ENCODE assay signal across 14 mouse cellular contexts in genomic region chr5:141388451-141388850, GRCm38 (mm10).
"Had no signal": no experiment of that assay in that cellular context is flagged by ENCODE, and none has a peak within 500 bp of the region (broad histone marks: within the 10 kb centered on the region; RNA-seq: fewer than 3 reads in every experiment).

No protein-coding gene starts in this region.

- H3K4me2 ChIP-seq: kidney, embryonic 15.5 days; liver, embryonic 11.5 days; liver, embryonic 15.5 days; neural tube, embryonic 12.5 days; stomach, embryonic 15.5 days had no signal

- H3K4me1 ChIP-seq: liver, embryonic 15.5 days; stomach, embryonic 15.5 days had no signal

- H3K4me3 ChIP-seq: kidney, embryonic 15.5 days; limb, embryonic 10.5 days; liver, embryonic 15.5 days; neural tube, embryonic 12.5 days; stomach, embryonic 15.5 days had no signal

- H3K27me3 ChIP-seq: kidney, embryonic 15.5 days; liver, embryonic 15.5 days; neural tube, embryonic 12.5 days; stomach, embryonic 15.5 days had no signal

- H3K36me3 ChIP-seq: kidney, embryonic 15.5 days; limb, embryonic 10.5 days; liver, embryonic 15.5 days; neural tube, embryonic 12.5 days; stomach, embryonic 15.5 days had no signal

- H3K9me3 ChIP-seq: kidney, embryonic 15.5 days; limb, embryonic 10.5 days; liver, embryonic 15.5 days; neural tube, embryonic 12.5 days; stomach, embryonic 15.5 days had no signal

- H3K9ac ChIP-seq: kidney, embryonic 15.5 days; liver, embryonic 15.5 days; neural tube, embryonic 12.5 days; stomach, embryonic 15.5 days had no signal

- ATAC-seq: lung, postnatal 0 days had no signal

- DNase-seq: kidney, adult 2 months; kidney, postnatal 14 days; lung, adult 2 months; lung, postnatal 36 days; right cerebral cortex, postnatal 14 days; thymus, adult 2 months; thymus, postnatal 25 days had no signal

- H3K27ac ChIP-seq: kidney, embryonic 15.5 days; limb, embryonic 10.5 days; liver, embryonic 15.5 days; neural tube, embryonic 12.5 days; stomach, embryonic 15.5 days had no signal
